Mouse (Mus musculus) limb, embryonic 15.5 days (tissue): ENCODE results near the gene Btnl6. TPM values are rescaled to one million over a fixed set of nuclear protein-coding genes. Genes with fewer than 3 reads are reported as not detected.
"Not testable (repeated sequence)": the region's sequence is repeated elsewhere in the genome, so short reads cannot be mapped to it uniquely, and the experiment has no call there.

Experiments used
- ATAC-seq: fragments of 200-750 bp; cut with Nextera tagmentation; 2 replicates; pipeline ENCODE4 v1.8.0; 2017; ENCODE audit warnings: low read depth, moderate TSS enrichment; ENCODE audit not compliant: insufficient number of reproducible peaks, low FRiP score, low TSS enrichment
- H3K27ac ChIP-seq: fragments of 300-500 bp; sonication (generic); 2 replicates; pipeline ENCODE4 v1.5.1; 2015; ENCODE audit warnings: moderate library complexity, mild to moderate bottlenecking, inconsistent platforms
- H3K27me3 ChIP-seq: fragments of 300-500 bp; sonication (generic); 2 replicates; pipeline ENCODE4 v1.6.1; 2015; ENCODE audit warnings: inconsistent platforms
- H3K36me3 ChIP-seq: fragments of 300-500 bp; sonication (generic); 2 replicates; pipeline ENCODE4 v1.6.1; 2015; ENCODE audit warnings: inconsistent platforms
- H3K4me1 ChIP-seq: fragments of 300-500 bp; sonication (generic); 2 replicates; pipeline ENCODE4 v1.6.1; 2015; ENCODE audit warnings: inconsistent platforms
- H3K4me2 ChIP-seq: fragments of 300-500 bp; sonication (generic); 2 replicates; pipeline ENCODE4 v1.6.1; 2015; ENCODE audit warnings: mild to moderate bottlenecking, inconsistent platforms
- H3K4me3 ChIP-seq: fragments of 300-500 bp; sonication (generic); 2 replicates; pipeline ENCODE4 v1.5.1; 2015; ENCODE audit warnings: mild to moderate bottlenecking, inconsistent platforms
- H3K9ac ChIP-seq: fragments of 300-500 bp; sonication (generic); 2 replicates; pipeline ENCODE4 v1.6.1; 2015; ENCODE audit warnings: inconsistent platforms
- H3K9me3 ChIP-seq: fragments of 300-500 bp; sonication (generic); 2 replicates; pipeline ENCODE4 v1.6.1; 2016; ENCODE audit warnings: inconsistent platforms
- WGBS: fragments of 180-500 bp; shearing (Covaris S2); methylation state at CpG from one replicate; pipeline ENCODE4 v1.1.7; 2015; 5-methylcytosine and 5-hydroxymethylcytosine counted together
- polyA plus RNA-seq: library from polyadenylated mRNA; unstranded; fragments of >200 nt; fragmentation: Nextera tagmentation; extraction: Ambion mirVana; gene quantifications from 2 replicates; pipeline ENCODE4 v1.2.1, GENCODE M21; 2015

The Btnl6 gene
- polyA plus RNA-seq, 1 experiment from 2014 or later = not detected

GRCm38 (mm10) chr17:34497319-34497718, 19.8 kb downstream of the Btnl6 start:
- H3K4me1 ChIP-seq, H3K4me2 ChIP-seq, H3K27ac ChIP-seq, H3K36me3 ChIP-seq, H3K9ac ChIP-seq, H3K4me3 ChIP-seq, H3K27me3 ChIP-seq, H3K9me3 ChIP-seq, ATAC-seq: not testable (repeated sequence)
- 68% methylated on average over 3 of the region's 3 CpGs for WGBS

- Histone ChIP-seq H3K9ac (no peak overlapping the region), H3K9me3 (no peaks in the 10 kb centered on the region), H3K4me1 (no peaks in the 10 kb centered on the region), H3K27ac (no peak overlapping the region), H3K4me2 (no peak overlapping the region), H3K36me3 (no peaks in the 10 kb centered on the region), H3K4me3 (no peak overlapping the region), H3K27me3 (no peaks in the 10 kb centered on the region)
- no peak for ATAC-seq
- 83% methylated on average over 1 of the region's 2 CpGs for WGBS
Observed at GRCm38 (mm10) chr17:34496539-34496938, 20.6 kb downstream of the Btnl6 start.

DNA sequence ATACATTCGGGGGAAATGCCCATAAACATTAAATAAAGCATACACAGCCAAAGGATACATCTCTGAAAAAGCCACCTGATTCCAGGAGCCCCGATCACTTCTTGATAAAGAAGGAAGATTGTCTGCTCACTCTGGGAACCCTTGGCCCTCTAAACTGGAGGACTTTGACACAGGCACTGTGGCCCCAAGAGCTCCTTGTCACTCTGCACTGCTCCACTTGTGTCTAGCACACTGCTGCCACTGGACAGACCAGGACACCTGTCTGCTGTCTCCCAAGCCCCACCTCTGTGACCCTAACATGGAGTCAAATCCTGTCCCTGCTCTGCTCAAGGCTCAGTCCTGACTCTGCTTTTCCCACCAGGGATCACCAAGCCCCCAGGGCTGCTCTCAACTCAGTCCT, 22.0 kb downstream of the Btnl6 start:
- H3K4me3 ChIP-seq, H3K9me3 ChIP-seq, H3K27ac ChIP-seq, H3K27me3 ChIP-seq, ATAC-seq, H3K4me2 ChIP-seq, H3K4me1 ChIP-seq, H3K9ac ChIP-seq, H3K36me3 ChIP-seq: not testable (repeated sequence)
- 76% methylated on average over 2 of the region's 2 CpGs for WGBS

GRCm38 (mm10) chr17:34492796-34493195, 24.4 kb downstream of the Btnl6 start:
- H3K27ac ChIP-seq = no peak overlapping the region
- no peak overlapping the region for H3K9ac ChIP-seq
- H3K27me3 ChIP-seq = no peaks in the 10 kb centered on the region
- ATAC-seq = no peak
- no peaks in the 10 kb centered on the region for H3K4me1 ChIP-seq
- no peak overlapping the region for H3K4me3 ChIP-seq
- no peak overlapping the region for H3K4me2 ChIP-seq
- no peaks in the 10 kb centered on the region for H3K36me3 ChIP-seq
- H3K9me3 ChIP-seq = no peaks in the 10 kb centered on the region

GRCm38 (mm10) chr17:34477238-34478013, 39.7 kb downstream of the Btnl6 start, which contains the start of gene Btnl4:
Gene Btnl4, minus strand, starts transcription at chr17:34477318.
- not testable (repeated sequence) for H3K4me1 ChIP-seq, H3K4me3 ChIP-seq, H3K9ac ChIP-seq, H3K36me3 ChIP-seq, H3K27me3 ChIP-seq, ATAC-seq, H3K4me2 ChIP-seq, H3K27ac ChIP-seq, H3K9me3 ChIP-seq
- 80% methylated on average over 5 of the region's 5 CpGs for WGBS

DNA sequence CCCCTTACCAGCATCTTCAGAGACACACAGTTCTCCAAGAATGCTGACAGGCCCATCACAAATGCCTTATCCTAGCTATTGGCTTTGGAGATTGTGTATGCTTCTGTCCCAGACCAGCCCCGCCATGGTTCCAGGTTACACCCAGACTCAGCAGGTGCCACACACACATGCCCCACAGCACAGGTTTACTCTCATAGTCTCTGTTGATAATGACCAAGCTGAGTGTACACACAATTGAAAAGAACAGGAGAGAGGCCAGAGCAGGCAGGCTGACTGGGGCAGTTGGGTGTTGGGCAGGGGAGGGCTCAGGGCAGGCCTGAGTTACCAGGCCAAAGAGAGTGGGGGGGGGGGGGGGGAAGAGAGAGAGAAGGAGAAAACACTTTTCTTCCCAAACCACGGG, 40.7 kb downstream of the Btnl6 start:
- Histone ChIP-seq H3K27me3 (no peaks in the 10 kb centered on the region; the same call in 1 of the 2 replicates), H3K4me3 (no peak overlapping the region), H3K27ac (no peak overlapping the region), H3K4me2 (no peak overlapping the region), H3K4me1 (no peaks in the 10 kb centered on the region), H3K9ac (no peak overlapping the region), H3K36me3 (no peaks in the 10 kb centered on the region), H3K9me3 (no peaks in the 10 kb centered on the region)
- ATAC-seq = no peak
- 88% methylated on average over 1 of the region's 2 CpGs for WGBS

- Histone ChIP-seq H3K4me1 (no peaks in the 10 kb centered on the region), H3K36me3 (no peaks in the 10 kb centered on the region), H3K4me3 (no peak overlapping the region), H3K9ac (no peak overlapping the region), H3K27ac (no peak overlapping the region), H3K9me3 (no peaks in the 10 kb centered on the region), H3K4me2 (no peak overlapping the region), H3K27me3 (no peaks in the 10 kb centered on the region; the same call in 1 of the 2 replicates)
- no peak for ATAC-seq
- 82% methylated on average over 3 of the region's 3 CpGs for WGBS
Observed at GRCm38 (mm10) chr17:34475060-34475459, 42.1 kb downstream of the Btnl6 start.

- ATAC-seq = no peak
- Histone ChIP-seq H3K36me3 (no peaks in the 10 kb centered on the region), H3K27ac (no peak overlapping the region), H3K27me3 (no peaks in the 10 kb centered on the region; the same call in 1 of the 2 replicates), H3K4me3 (no peak overlapping the region), H3K4me2 (no peak overlapping the region), H3K9ac (no peak overlapping the region), H3K4me1 (no peaks in the 10 kb centered on the region), H3K9me3 (no peaks in the 10 kb centered on the region)
- 89% methylated on average over 2 of the region's 2 CpGs for whole genome bisulfite sequencing
Observed at GRCm38 (mm10) chr17:34470491-34470890, 46.7 kb downstream of the Btnl6 start.

- H3K9me3 ChIP-seq, H3K4me1 ChIP-seq, H3K27ac ChIP-seq, H3K36me3 ChIP-seq, H3K27me3 ChIP-seq, H3K4me3 ChIP-seq, ATAC-seq, H3K9ac ChIP-seq, H3K4me2 ChIP-seq: not testable (repeated sequence)
Observed at GRCm38 (mm10) chr17:34465906-34466305, 51.2 kb downstream of the Btnl6 start.

GRCm38 (mm10) chr17:34459255-34459654, 57.9 kb downstream of the Btnl6 start:
- H3K9me3 ChIP-seq = no peaks in the 10 kb centered on the region
- H3K4me1 ChIP-seq = no peaks in the 10 kb centered on the region
- WGBS = 81% methylated on average over 3 of the region's 3 CpGs
- H3K27me3 ChIP-seq = no peaks in the 10 kb centered on the region
- H3K36me3 ChIP-seq = no peaks in the 10 kb centered on the region
- ATAC-seq = no peak
- no peak overlapping the region for H3K9ac ChIP-seq
- no peak overlapping the region for H3K4me3 ChIP-seq
- H3K27ac ChIP-seq = no peak overlapping the region
- H3K4me2 ChIP-seq = no peak overlapping the region

Other genes with a start within 250 kb of the Btnl6 start
- gene H2-Aa, start 229.5 kb downstream of the Btnl6 start, polyA plus RNA-seq = 2.9 and 3.3 TPM in 2 replicates
- 3.3 and 3.8 TPM in 2 replicates for gene H2-Eb1, start 211.5 kb downstream of the Btnl6 start, polyA plus RNA-seq
- gene H2-Eb2, start 191.7 kb downstream of the Btnl6 start, polyA plus RNA-seq = not detected in 2 replicates
- gene Btnl2, start 162.5 kb downstream of the Btnl6 start, polyA plus RNA-seq = 0.20 TPM in 2 replicates
- not detected in 2 replicates for gene Btnl1, start 140.2 kb downstream of the Btnl6 start, polyA plus RNA-seq
- gene BC051142, start 118.5 kb downstream of the Btnl6 start, polyA plus RNA-seq = 0.61 TPM in 1 of 2 replicates, not detected in the other
- gene Btnl4, start 40.0 kb downstream of the Btnl6 start, polyA plus RNA-seq = not detected in 2 replicates
- gene Notch4, start 46.9 kb upstream of the Btnl6 start, polyA plus RNA-seq = 3.4 and 5.9 TPM in 2 replicates
- 7.2 and 10.1 TPM in 2 replicates for gene Gpsm3, start 72.5 kb upstream of the Btnl6 start, polyA plus RNA-seq
- 9.6 and 9.8 TPM in 2 replicates for gene Pbx2, start 73.9 kb upstream of the Btnl6 start, polyA plus RNA-seq
- 2.0 and 2.5 TPM in 2 replicates for gene Ager, start 80.5 kb upstream of the Btnl6 start, polyA plus RNA-seq
- gene Rnf5, start 86.3 kb upstream of the Btnl6 start, polyA plus RNA-seq = 107 and 111 TPM in 2 replicates
- gene Agpat1, start 86.9 kb upstream of the Btnl6 start, polyA plus RNA-seq = 45.8 and 50.6 TPM in 2 replicates
- 8.3 and 13.4 TPM in 2 replicates for gene Egfl8, start 98.6 kb upstream of the Btnl6 start, polyA plus RNA-seq
- gene Ppt2, start 111.2 kb upstream of the Btnl6 start, polyA plus RNA-seq = 26.8 and 29.9 TPM in 2 replicates
- 0.46 and 0.60 TPM in 2 replicates for gene Prrt1, start 112.2 kb upstream of the Btnl6 start, polyA plus RNA-seq
- gene Fkbpl, start 127.4 kb upstream of the Btnl6 start, polyA plus RNA-seq = 15.5 and 17.1 TPM in 2 replicates
- 85.4 and 88.3 TPM in 2 replicates for gene Atf6b, start 129.8 kb upstream of the Btnl6 start, polyA plus RNA-seq
- gene Tnxb, start 153.2 kb upstream of the Btnl6 start, polyA plus RNA-seq = 1.9 and 4.2 TPM in 2 replicates
- gene C4b, start 226.5 kb upstream of the Btnl6 start, polyA plus RNA-seq = 1.5 and 3.3 TPM in 2 replicates